Mouse (Mus musculus): ENCODE measurements around the gene Mboat1. TPM values are rescaled to one million over a fixed set of nuclear protein-coding genes. Genes with fewer than 3 reads are reported as not detected.

The Mboat1 gene
- total RNA-seq, 2 experiments from 2014 or later: 0.38 to 0.87 TPM

DNA sequence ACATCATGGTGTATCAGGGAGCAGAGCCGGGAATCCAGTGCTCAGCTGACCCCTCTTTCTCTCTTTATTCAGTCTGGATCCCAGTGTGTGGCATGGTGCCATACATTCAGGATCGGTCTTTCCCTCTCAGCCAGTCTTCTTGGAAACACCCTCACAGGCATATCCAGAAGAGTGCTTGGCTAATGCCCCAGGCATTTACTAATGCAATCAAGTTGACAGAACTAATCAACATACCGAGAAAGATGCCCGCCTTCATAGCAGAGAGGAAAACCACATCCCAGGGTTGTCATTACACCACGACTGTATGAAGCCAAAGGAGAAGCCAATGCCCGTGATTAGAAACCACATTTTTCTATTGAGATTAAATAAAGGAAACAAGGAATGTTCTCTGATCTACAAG, 41.1 kb downstream of the Mboat1 start:
- ATAC-seq (replicated peaks; ENCODE audit: low FRiP score, low TSS enrichment, poor library complexity, severe bottlenecking): no peak

DNA sequence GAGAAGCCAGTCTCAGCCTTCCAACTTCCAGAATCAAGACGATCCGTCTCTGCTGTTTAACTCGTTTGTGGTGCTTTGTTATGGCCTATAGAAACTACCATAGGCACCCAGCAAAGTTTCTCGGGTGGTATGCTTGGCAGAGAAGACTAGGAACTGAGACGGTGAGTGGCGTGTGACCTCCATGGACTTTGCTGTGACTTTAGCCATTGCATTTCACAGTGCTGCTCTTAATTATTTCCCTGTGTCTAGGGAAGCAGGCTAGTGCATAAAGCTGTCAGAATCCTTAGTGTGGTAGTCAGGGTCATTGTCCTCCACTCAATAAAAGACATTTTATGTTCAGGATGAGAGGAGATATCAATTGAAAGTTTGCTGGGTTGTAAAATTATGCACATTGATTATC, 49.3 kb downstream of the Mboat1 start:
- ATAC-seq (replicated peaks; ENCODE audit: low FRiP score, low TSS enrichment, poor library complexity, severe bottlenecking): no peak

DNA sequence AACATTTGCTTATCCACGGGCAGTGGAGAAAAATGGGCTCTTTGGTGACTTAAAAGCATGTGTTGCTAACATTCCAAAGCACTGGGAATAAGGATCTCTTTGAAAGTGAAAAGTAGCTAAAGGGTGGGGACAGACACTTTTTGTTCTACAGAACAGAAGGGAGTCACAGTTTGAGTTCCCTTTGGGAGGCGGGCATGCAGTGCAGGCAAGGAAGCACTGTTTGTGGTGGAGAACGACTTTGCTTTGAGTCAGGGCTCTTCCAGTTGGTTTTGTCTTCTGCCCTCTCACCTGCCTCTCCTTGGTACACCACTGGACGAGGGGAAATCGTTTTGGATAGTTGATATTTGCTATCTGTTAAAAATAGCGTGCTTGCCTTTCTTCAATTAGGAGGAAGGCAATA, 49.7 kb downstream of the Mboat1 start:
- ATAC-seq (replicated peaks; ENCODE audit: low FRiP score, low TSS enrichment, poor library complexity, severe bottlenecking): no peak

DNA sequence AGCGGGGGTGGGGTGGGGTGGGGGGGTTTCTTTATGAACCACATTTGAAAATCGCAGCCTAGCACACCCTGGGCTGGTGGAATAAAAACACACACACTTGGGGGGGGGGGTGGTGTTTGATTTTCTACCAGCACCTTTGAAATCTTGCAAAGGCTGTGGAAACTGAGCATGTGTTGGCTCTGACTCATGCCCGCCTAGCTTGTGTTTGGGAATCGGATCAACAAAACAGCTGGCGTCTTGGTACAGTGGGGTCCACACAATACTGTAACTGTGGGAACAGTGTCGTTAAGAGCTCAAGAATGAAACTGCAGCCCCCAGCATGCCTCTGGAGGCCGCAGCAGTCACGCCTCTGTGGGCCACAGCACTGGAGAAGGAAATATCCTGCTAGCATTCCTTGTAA, 50.2 kb downstream of the Mboat1 start:
- ATAC-seq (replicated peaks; ENCODE audit: low FRiP score, low TSS enrichment, poor library complexity, severe bottlenecking): no peak

DNA sequence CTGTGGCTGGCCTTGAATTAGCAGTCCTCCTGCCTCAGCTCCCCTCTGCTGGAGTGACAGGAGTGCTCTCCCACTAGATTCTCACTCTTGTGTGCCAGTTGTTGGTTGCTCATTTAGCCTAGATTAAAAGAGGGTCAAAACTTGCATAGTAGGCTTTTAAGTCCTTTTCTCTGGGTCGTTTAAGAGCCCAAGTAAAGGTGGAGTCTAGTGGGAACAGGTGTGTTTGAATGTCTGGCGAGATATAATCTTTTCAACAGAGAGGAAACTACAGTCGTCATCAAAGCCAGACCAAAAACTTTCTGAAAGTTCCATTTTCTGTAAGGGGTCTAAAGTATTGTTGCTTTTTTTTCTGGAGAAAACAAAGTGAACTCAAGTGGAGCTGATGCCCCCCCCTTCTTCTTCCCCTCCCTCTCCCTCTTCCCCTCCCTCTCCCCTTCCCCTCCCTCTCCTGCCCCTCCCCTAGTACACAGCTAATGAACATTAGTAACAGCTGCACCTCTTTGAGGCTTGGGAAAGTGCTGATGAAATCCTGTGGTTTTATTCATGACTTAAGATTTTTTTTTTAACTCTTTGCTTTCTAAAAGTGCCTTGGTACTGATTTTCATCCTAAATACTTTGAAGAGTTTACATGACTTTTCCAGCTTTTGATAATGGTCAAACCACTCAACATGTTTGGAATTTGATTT, 55.9 kb downstream of the Mboat1 start:
- no peak for ATAC-seq (replicated peaks; ENCODE audit: low FRiP score, low TSS enrichment, poor library complexity, severe bottlenecking)

DNA sequence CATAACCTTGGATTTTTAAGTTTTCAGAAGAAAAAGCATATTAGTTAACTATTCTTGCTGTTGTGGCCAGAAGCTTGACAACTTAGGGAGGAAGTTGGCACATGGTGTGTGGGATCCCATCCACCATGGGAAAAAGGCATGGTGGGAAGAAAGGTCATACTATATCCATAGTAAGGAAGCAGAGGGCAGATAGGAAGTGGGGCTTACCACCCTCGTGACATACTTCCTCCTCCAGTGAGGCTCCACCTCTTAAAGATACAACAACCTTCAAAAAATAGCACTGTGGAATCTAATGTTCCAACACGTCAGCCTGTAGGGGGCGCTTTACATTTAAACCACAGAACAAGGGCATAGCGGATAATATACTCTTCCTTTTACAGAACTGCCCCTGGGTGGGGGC, 57.1 kb downstream of the Mboat1 start:
- ATAC-seq (replicated peaks; ENCODE audit: low FRiP score, low TSS enrichment, poor library complexity, severe bottlenecking): no peak

DNA sequence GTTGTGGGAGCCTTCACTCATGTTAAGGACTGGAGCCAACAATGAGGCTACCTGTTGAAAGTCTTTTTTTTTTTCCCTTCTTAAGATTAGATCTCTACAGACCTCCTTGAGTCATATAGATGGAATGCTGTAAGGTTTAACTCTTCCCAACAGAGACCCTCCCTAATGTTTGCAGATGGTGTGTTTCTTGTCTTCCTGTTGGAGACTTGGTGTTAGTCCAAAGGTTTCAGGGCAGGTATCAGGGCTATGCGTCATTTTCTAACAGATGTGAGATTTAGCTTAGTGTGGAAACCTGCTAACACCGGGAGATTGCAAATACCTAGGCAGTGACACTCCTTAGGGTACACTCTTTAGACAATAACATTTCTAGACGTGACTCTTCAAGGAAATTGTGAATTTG, 58.5 kb downstream of the Mboat1 start:
- no peak for ATAC-seq (replicated peaks; ENCODE audit: low FRiP score, low TSS enrichment, poor library complexity, severe bottlenecking)

DNA sequence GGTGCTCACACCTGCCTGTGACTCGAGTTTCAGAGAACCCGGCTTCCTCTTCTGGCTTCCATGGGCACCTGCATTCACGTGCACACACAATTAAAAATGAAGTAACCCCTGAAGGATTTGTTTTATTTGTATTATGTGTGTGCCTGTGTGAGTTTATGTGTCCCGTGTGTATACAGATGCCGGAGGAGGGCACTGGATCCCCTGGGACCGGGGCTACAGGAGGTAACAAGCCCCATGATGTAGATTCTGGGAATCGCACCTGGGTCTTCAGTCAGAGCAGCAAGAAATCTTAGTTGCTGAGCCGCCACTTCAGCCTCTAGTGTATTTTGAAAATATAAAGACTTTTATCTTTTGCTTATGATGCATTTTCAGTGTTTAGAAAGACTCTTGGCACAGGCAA, 60.4 kb downstream of the Mboat1 start:
- no peak for ATAC-seq (replicated peaks; ENCODE audit: low FRiP score, low TSS enrichment, poor library complexity, severe bottlenecking)

DNA sequence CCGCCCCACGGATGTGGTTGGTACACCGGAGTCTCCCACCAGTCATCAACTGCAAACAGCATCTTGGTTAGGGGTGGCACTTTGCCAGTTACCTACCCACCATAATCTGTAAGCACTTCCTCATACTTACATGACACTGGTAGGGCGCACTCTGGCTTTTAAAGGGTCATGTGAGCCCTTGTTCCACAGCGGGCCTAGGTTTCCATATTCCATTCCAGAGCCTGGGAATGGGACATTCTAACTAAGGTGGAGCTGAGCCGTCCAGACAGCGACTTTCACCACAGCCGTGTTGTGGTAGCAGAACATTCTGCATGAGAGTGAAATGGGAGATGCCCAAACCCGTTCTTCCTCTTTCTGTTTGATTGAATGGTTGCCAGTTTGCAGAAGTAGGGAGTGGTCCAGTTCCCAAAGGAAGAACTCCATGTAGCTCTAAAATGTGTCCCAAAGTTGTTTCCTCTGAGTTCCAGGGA, 61.8 kb downstream of the Mboat1 start:
- ATAC-seq (replicated peaks; ENCODE audit: low FRiP score, low TSS enrichment, poor library complexity, severe bottlenecking): 0 out of 2 replicates have a peak, but pooled peaks have one; percentile 37

DNA sequence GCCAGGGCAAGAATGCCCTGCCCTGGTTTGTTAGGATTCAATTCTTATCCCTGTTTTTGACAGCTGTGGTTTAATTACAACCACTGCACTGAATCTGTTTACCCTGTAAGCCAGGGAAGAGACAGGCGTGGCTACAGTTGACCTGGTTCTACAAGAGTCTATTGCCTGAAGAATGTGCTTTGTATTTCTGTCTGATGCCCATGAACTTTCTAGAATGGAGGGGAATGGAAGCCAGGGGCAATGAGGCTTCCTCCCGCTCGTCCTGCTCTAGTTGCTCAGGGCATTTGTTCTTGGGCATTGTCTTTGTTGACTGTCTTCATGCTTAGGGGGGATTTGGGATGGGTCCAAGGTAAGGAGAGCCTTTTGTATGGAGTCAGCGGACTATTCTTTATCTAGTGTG, 63.5 kb downstream of the Mboat1 start:
- ATAC-seq (replicated peaks; ENCODE audit: low FRiP score, low TSS enrichment, poor library complexity, severe bottlenecking): no peak

DNA sequence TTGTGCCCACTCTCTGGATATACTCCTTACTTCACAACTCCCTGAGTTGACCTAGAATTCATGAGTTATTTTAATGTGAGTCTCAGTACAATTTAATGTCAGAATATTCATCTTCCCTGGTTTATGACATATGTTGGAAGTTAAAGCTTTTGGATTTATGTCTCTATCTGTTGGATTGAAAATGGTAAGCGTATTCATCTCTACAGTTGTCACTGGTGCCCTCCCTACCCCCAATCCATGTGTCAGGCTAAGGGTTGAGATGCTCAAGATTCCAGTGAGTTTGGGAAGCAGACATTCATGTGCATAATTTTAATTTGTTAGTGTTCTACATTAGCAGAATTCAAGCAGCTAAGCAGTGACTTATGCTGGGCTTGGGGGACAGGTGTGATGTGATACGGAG, 64.4 kb downstream of the Mboat1 start:
- ATAC-seq (replicated peaks; ENCODE audit: low FRiP score, low TSS enrichment, poor library complexity, severe bottlenecking): no peak

DNA sequence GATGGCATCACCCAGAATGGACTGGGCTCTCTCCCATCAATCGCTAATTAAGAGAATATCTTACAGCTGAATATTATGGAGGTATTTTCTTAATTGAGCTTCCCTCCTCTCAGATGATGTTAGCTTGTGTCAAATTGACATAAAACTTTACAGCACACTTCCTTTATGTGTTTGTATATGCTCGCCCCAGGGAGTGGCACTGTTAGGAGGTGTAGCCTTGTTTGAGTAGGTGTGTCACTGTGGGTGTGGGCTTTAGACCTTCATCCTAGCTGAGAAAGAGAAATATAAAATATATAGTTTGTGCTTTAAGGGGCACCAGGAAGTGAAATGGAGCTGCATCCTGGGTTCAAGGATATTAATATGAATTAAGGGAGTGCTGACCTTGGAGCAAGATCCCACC, 66.7 kb downstream of the Mboat1 start:
- no peak for ATAC-seq (replicated peaks; ENCODE audit: low FRiP score, low TSS enrichment, poor library complexity, severe bottlenecking)

DNA sequence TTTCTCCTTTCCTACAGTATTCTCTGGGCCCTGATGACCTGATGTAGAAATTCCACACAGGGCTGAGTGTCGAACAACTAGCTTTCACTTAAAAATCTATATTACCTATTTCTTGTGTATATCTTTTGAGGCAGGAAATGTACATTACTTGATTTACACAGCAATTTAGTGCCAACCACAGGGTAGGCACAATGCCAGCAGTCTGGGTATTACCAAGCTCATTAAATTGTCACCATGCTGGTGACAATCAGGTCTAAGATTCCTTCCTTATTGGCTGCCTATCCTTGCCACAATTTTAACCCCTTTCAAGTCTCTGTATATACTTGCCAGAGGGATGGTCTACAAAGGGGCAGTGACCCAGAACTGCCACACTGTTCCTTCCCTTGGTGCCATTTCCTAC, 71.9 kb downstream of the Mboat1 start:
- ATAC-seq (replicated peaks; ENCODE audit: low FRiP score, low TSS enrichment, poor library complexity, severe bottlenecking): no peak

DNA sequence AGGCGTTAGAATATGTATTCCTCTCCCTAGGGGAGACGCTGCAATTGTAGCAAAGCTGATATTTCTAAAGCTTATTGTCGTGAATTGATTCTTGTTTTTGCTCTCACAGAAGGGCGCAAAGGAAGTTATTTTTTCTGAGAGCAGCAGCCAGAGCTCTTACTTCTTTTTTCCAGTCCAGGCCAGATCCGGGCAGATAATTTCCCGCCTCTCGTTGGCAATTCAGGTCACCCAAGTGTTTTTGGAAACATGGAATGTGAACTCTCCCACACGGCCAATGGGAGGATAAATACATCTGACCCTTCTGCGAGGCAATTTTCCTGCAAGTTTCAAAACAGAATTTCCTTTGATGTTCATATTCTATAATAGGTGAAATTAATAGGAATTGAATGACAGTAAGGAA, 77.0 kb downstream of the Mboat1 start:
- ATAC-seq (replicated peaks; ENCODE audit: low FRiP score, low TSS enrichment, poor library complexity, severe bottlenecking): no peak

DNA sequence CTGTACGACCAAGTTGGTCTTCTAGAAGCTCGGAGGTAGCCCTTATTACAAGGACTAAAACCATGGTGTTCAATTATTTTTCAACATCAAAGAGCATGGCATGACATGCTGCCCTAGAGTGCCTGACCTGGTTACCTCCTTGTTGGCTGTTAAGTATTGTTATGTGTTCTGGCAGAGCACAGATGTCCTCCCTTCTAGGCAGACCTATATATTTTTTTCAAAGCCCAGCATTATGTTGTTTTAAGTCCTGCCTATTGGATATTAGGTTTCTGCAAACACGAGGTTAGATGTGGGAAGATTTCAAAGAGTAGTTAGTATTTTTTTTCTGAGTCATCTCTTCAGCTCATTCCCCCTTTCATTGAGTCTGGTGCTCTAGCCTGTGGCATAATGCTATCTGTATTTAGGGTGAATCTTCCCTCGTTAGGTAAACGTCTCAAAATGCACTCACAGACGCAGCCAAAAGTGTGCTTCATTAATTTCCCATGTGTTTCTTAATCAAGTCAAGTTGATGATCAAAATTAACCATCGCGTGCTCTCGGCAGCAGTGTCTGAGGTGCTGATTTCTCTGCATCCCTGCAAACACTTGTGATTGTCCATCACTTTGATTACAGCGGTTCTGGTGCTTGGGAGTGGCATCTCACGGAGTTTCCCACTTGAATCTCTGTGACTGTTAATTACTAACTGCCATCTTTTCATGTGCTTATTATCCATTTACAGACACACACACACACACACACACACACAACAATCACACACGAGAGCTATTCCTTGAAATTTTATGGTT, 81.5 kb downstream of the Mboat1 start:
- no peak for ATAC-seq (replicated peaks; ENCODE audit: low FRiP score, low TSS enrichment, poor library complexity, severe bottlenecking)

DNA sequence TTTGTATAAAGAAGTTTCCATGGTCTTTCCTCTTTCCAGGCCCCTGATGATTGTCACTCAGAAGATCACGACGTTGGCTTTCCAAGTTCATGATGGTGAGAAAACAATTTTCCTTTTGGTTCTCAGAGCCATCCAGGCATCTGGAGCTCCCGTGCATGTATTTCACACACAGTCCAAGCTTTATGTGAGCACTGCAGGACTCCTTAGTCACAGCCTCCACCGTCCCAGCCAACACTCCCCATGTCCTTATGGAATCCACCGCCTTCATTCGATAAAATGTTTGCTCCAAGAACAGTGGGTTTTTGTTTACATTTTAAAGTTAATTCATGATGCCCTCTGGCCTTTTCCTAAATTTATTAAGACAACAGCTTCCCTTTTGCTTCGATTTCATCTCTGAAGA, 83.3 kb downstream of the Mboat1 start:
- no peak for ATAC-seq (replicated peaks; ENCODE audit: low FRiP score, low TSS enrichment, poor library complexity, severe bottlenecking)

DNA sequence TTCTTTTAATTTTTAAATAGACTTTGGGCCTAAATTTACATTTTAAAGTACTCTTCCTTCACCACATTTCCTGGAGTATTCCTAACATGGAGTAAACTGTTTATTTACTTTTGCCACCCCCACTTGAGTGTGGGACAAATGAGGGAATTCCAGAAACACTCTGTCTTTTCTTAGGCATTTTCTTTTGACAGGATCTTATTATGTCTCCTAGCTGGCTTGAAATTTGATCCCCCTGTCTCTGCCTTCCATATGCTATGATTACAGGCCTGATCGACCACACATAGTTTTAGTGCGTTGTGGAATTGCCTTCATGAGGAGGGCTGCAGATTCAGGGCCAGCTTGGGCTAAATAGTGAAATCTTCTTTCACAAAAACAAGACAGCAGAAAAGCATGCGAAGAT, 85.0 kb downstream of the Mboat1 start:
- no peak for ATAC-seq (replicated peaks; ENCODE audit: low FRiP score, low TSS enrichment, poor library complexity, severe bottlenecking)

DNA sequence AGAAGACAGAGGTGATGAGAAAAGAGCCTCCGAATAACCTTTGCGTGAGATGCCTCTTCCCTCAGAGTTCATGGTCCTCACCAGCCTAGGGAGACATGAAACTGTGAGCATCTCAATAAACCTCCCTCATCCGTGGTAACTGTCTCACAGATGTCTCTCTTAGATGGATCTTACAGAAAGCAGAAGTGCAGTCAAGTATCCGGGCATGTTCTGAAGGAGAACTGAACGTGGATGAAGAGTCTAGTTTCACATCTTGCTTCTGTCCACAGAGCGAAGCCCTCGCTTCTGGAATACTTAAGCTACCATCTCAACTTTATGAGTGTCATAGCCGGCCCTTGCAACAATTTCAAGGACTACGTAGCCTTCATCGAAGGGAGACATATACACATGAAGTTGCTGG, 87.8 kb downstream of the Mboat1 start:
- no peak for ATAC-seq (replicated peaks; ENCODE audit: low FRiP score, low TSS enrichment, poor library complexity, severe bottlenecking)

DNA sequence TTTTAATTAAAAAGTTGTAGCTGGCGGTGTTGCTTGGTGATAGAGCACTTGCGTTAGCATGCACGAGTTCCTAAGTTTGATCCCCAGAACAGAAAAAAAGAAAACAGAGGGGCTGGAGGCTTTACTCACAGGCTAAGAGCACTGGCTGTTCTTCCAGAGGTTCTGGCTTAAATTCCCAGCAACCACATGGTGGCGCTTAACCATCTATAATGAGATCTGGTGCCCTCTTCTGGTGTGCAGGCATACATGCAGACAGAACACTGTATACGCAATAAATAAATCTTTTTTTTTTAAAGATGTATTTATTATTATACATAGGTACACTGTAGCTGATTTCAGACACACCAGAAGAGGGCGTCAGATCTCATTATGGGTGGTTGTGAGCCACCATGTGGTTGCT, 88.4 kb downstream of the Mboat1 start:
- ATAC-seq (replicated peaks; ENCODE audit: low FRiP score, low TSS enrichment, poor library complexity, severe bottlenecking): no peak

DNA sequence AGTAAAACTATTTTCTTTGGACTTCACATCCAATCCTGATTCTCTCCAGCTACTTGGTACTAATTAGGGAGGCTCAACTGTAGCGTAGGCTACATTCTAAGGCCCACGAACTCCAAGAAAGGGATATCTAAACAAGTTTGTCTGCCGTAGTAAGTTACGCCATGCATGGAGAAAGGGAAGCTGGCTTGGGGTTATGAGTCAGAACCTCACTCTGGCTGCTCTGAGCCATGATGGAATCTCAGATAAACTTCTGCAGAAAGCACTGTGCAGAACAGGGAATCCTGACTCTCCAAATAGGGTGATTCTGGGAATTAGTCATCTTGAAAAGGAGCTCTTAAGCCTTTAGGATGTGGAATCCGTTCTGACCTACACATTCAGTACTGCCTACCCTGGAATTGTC, 92.5 kb downstream of the Mboat1 start:
- ATAC-seq (replicated peaks; ENCODE audit: low FRiP score, low TSS enrichment, poor library complexity, severe bottlenecking): no peak

DNA sequence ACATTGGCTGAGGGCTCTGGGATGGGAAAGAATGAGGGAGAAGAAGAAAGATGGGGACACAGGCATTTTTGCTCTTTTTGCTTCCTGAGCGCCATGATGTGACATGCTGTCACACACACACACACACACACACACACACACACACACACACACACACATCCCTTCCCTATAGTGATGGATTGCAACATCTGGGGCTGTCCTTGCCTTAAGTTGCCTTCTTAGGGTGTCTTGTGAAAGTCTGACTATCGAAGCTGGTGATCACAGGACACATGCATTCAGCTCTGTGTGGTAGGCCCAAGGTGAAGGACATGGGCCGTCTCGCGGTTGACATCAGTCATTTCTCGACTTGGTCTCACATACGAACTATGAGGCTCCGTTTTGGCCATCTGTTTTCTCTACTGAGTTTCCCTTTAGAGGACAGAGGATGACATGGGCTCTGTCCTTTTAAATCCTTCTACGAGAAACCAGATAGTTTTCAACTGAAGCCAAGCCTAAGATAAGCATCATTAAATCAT, 93.4 kb downstream of the Mboat1 start:
- ATAC-seq (replicated peaks; ENCODE audit: low FRiP score, low TSS enrichment, poor library complexity, severe bottlenecking): no peak
